Mouse (Mus musculus) cerebellum, adult 9-11 months (tissue): ENCODE measurements at regions not wholly inside any gene's neighbourhood (a gene's known extent, or its start where the extent isn't known, plus 50 kb on each side); places are given as distances from the start of the nearest gene placed in this dataset.
A peak's percentile ranks its signal among the peaks of the same experiment; 100 is the strongest.

ENCODE experiments used
- DNase-seq: peaks from one replicate; pipeline ENCODE4 v3.0.0; 2022

GRCm38 (mm10) chr13:44251503-44251902, 466.9 kb downstream of the Cd83 start:
- DNase-seq = no peak

GRCm38 (mm10) chr13:44252496-44252895, 467.9 kb downstream of the Cd83 start:
- no peak for DNase-seq

- DNase-seq = no peak
These were observed 470.9 kb upstream of the Jarid2 start for GRCm38 (mm10) chr13:44258422-44258821.

GRCm38 (mm10) chr13:44260039-44260438, 469.2 kb upstream of the Jarid2 start:
- DNase-seq = no peak

- DNase-seq = no peak
These were observed 468.5 kb upstream of the Jarid2 start for GRCm38 (mm10) chr13:44260637-44261333.

- DNase-seq = no peak
These were observed 456.3 kb upstream of the Jarid2 start for GRCm38 (mm10) chr13:44272746-44273524.

- no peak for DNase-seq
These were observed 451.3 kb upstream of the Jarid2 start for GRCm38 (mm10) chr13:44277952-44278351.

GRCm38 (mm10) chr13:44279036-44279435, 450.2 kb upstream of the Jarid2 start:
- no peak for DNase-seq

- no peak for DNase-seq
These were observed 449.0 kb upstream of the Jarid2 start for GRCm38 (mm10) chr13:44280296-44280695.

- DNase-seq = no peak
These were observed 447.5 kb upstream of the Jarid2 start for GRCm38 (mm10) chr13:44281796-44282195.

GRCm38 (mm10) chr13:44282306-44282705, 447.0 kb upstream of the Jarid2 start:
- DNase-seq = no peak

GRCm38 (mm10) chr13:44282731-44283571, 446.3 kb upstream of the Jarid2 start:
- DNase-seq = no peak

- no peak for DNase-seq
These were observed 443.4 kb upstream of the Jarid2 start for GRCm38 (mm10) chr13:44285881-44286280.

GRCm38 (mm10) chr13:44290199-44290598, 439.1 kb upstream of the Jarid2 start:
- DNase-seq = no peak

GRCm38 (mm10) chr13:44292476-44293056, 436.7 kb upstream of the Jarid2 start:
- DNase-seq = no peak

- peak; percentile 86 for DNase-seq
These were observed 435.4 kb upstream of the Jarid2 start for GRCm38 (mm10) chr13:44293736-44294416.

- DNase-seq = no peak
These were observed 433.7 kb upstream of the Jarid2 start for GRCm38 (mm10) chr13:44295621-44296020.

- DNase-seq = peak; percentile 95
These were observed 428.7 kb upstream of the Jarid2 start for GRCm38 (mm10) chr13:44300611-44301010.

GRCm38 (mm10) chr13:44301215-44301614, 428.1 kb upstream of the Jarid2 start:
- DNase-seq = no peak

GRCm38 (mm10) chr13:44301936-44302335, 427.3 kb upstream of the Jarid2 start:
- peak; percentile 80 for DNase-seq

- peak; percentile 50 for DNase-seq
These were observed 423.9 kb upstream of the Jarid2 start for GRCm38 (mm10) chr13:44305134-44305991.
